Mouse (Mus musculus) neural tube, embryonic 11.5 days (tissue): Measurements from ENCODE around the gene Tfr2. TPM values are rescaled to one million over a fixed set of nuclear protein-coding genes. Genes with fewer than 3 reads are reported as not detected.

Experiments used
- ATAC-seq: fragments of 200-750 bp; cut with Nextera tagmentation; 2 replicates; pipeline ENCODE4 v1.8.0; 2017; ENCODE audit warnings: moderate number of reproducible peaks, mild to moderate bottlenecking, moderate TSS enrichment, moderate library complexity; ENCODE audit not compliant: insufficient read depth, low FRiP score, low TSS enrichment
- DNase-seq: peaks from one replicate; pipeline ENCODE4 v3.0.0-alpha.2; 2015; ENCODE audit warnings: low spot score
- H3K27ac ChIP-seq: fragments of 300-500 bp; sonication (generic); 2 replicates; pipeline ENCODE4 v1.5.1; 2014; ENCODE audit warnings: low read depth, mild to moderate bottlenecking, low read length
- H3K27me3 ChIP-seq: fragments of 300-500 bp; sonication (generic); 2 replicates; pipeline ENCODE4 v1.6.1; 2014; ENCODE audit warnings: mild to moderate bottlenecking, low read length, mixed read lengths; ENCODE audit not compliant: control insufficient read depth, insufficient read depth
- H3K36me3 ChIP-seq: fragments of 300-500 bp; sonication (generic); 2 replicates; pipeline ENCODE4 v1.6.1; 2014; ENCODE audit warnings: mild to moderate bottlenecking, low read length, moderate library complexity, mixed read lengths; ENCODE audit not compliant: control insufficient read depth, insufficient read depth
- H3K4me1 ChIP-seq: fragments of 300-500 bp; sonication (generic); 2 replicates; pipeline ENCODE4 v1.6.1; 2014; ENCODE audit warnings: low read length, mixed read lengths; ENCODE audit not compliant: control insufficient read depth, insufficient read depth
- H3K4me2 ChIP-seq: fragments of 300-500 bp; sonication (generic); 2 replicates; pipeline ENCODE4 v1.6.1; 2014; ENCODE audit warnings: low read depth, mild to moderate bottlenecking, moderate library complexity
- H3K4me3 ChIP-seq: fragments of 300-500 bp; sonication (generic); 2 replicates; pipeline ENCODE4 v1.5.1; 2014; ENCODE audit warnings: low read depth, low read length
- H3K9ac ChIP-seq: fragments of 300-500 bp; sonication (generic); 2 replicates; pipeline ENCODE4 v1.6.1; 2014; ENCODE audit warnings: mild to moderate bottlenecking, low read length
- H3K9me3 ChIP-seq: fragments of 300-500 bp; sonication (generic); 2 replicates; pipeline ENCODE4 v1.6.1; 2016; ENCODE audit warnings: low read length; ENCODE audit not compliant: control insufficient read depth
- WGBS: fragments of 180-500 bp; shearing (Covaris S2); extraction: QIAGEN DNeasy Blood & Tissue Kit; methylation state at CpG from one replicate; pipeline ENCODE4 v1.1.7; 2014; 5-methylcytosine and 5-hydroxymethylcytosine counted together
- polyA plus RNA-seq: library from polyadenylated mRNA; unstranded; fragments of >200 nt; fragmentation: Nextera tagmentation; extraction: Ambion mirVana; gene quantifications from 2 replicates; pipeline ENCODE4 v1.2.1, GENCODE M21; 2014

The Tfr2 gene
- 0.97 and 1.2 TPM in 2 replicates for polyA plus RNA-seq

DNA sequence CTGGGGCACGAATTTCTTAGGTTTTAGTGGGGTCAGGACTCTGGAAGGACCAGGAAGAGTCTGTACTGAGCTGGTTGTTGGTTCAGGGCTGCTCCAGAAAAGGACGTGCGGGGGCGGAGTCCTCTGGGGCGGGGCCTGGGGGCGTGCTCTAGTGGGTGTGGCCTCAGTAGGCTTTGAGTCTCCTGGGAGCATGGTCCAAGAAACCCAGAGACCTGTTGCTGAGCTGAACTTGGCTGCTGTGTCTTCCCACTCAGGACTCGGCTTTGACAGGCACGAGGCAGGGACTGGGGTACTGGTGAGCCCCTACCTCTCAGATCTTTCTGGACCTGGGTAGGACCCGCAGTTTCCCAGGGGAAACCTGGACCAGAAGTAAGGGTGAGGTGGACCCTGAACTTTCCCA is at the start of gene Tfr2:
Gene Tfr2 (plus strand): TSS at position 176 of the 400 bp plus-strand sequence.
- 28% methylated on average over 9 of the region's 9 CpGs for WGBS
- no peak within 1 kb of the TSS for H3K27ac ChIP-seq
- 0 out of 2 replicates have a peak, but pooled peaks cover 2% of the 10 kb centered on the region for H3K27me3 ChIP-seq
- H3K4me2 ChIP-seq: no peak within 1 kb of the TSS
- no peaks in the 10 kb centered on the region for H3K9me3 ChIP-seq
- DNase-seq: no peak
- H3K9ac ChIP-seq: no peak within 1 kb of the TSS
- no peaks in the 10 kb centered on the region for H3K4me1 ChIP-seq
- no peak for ATAC-seq
- no peak within 1 kb of the TSS for H3K4me3 ChIP-seq
- no peaks in the 10 kb centered on the region for H3K36me3 ChIP-seq

DNA sequence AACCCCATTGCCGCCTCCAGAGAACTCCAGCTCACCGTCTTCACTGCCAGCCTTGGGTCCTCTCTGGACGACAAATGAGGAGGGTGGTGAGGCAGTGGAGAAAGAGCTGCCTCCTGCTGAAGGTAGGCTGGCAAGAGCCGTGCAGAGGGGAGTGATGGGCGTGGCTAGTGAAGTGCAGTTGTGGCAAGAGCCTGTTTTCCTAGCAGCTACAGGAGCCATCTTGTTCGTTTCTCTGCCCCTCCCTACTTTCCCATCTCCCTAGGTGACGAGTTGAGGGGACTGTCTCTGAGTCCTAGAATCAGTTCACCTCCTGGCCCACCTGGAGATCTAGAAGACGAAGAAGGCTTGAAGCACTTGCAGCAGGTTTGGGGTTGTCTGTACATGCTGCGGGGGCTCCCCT is 47.8 kb upstream of the Tfr2 start:
- H3K9me3 ChIP-seq: no peaks in the 10 kb centered on the region
- no peaks in the 10 kb centered on the region for H3K4me1 ChIP-seq
- H3K36me3 ChIP-seq: peaks cover 57% of the 10 kb centered on the region
- H3K27ac ChIP-seq: no peak overlapping the region
- H3K4me3 ChIP-seq: no peak overlapping the region
- no peak for DNase-seq
- H3K27me3 ChIP-seq: no peaks in the 10 kb centered on the region
- ATAC-seq: no peak
- H3K9ac ChIP-seq: no peak overlapping the region
- 79% methylated on average over 9 of the region's 9 CpGs for WGBS
- H3K4me2 ChIP-seq: no peak overlapping the region

DNA sequence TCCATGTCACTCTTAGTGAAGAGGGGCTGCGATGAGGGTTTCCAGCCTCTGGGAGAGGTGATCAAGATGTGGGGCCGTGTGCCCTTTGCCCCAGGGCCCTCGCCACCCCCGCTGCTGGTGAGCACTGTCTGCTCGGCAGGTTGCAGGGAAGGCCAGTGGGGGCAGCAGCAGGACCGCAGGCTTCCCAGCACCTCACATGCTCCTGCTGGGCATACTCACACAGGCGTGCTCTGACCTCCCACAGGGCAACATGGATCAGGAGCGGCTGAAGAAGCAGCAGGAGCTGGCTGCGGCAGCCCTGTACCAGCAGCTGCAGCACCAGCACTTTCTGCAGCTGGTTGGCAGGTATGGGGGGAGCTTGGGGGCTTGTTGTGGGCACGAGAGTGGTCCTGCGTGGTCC is 46.9 kb upstream of the Tfr2 start:
- WGBS: 78% methylated on average over 11 of the region's 11 CpGs
- DNase-seq (no peak), ATAC-seq (no peak)
- Histone ChIP-seq H3K36me3 (peaks cover 54% of the 10 kb centered on the region), H3K27me3 (no peaks in the 10 kb centered on the region), H3K9ac (no peak overlapping the region), H3K9me3 (no peaks in the 10 kb centered on the region), H3K27ac (no peak overlapping the region), H3K4me2 (no peak overlapping the region), H3K4me1 (no peaks in the 10 kb centered on the region), H3K4me3 (no peak overlapping the region)

DNA sequence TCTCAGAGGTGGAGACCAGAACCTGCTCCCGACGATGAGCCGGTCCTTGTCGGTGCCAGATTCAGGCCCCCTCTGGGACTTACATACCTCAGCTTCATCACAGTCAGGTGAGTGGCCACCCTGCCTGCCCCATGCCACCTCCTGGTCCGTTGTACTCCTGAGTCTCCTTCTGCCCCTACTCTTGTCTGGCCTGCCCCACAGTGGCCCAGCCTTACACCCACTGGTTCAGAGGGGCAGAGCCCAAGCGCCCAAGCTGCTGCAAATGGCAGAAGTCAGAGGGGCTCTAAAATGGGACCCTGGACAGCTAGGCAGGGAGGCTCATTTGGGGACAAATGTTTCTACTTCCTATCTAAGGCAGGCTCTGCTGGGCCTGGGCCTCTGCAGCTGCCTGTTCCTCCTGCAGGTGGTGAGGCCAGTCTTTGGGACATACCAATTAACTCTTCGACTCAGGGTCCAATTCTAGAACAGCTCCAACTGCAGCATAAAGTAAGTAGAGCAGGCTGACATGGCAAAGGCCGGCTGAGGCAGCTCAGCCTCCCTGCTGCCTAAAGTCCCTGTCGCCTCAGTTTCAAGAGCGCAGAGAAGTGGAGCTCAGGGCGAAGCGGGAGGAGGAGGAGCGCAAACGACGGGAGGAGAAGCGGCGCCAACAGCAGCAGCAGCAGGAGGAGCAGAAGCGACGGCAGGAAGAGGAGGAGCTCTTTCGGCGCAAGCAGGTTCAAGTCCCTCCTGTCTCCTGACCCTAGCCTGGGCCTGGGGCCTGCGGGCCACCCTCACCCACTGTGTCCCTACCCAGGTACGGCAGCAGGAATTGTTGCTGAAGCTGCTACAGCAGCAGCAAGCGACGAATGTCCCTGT is 46.0 kb upstream of the Tfr2 start:
- Histone ChIP-seq H3K4me3 (no peak overlapping the region), H3K4me2 (no peak overlapping the region), H3K9ac (no peak overlapping the region), H3K27me3 (no peaks in the 10 kb centered on the region), H3K4me1 (no peaks in the 10 kb centered on the region), H3K36me3 (peaks cover 59% of the 10 kb centered on the region), H3K9me3 (no peaks in the 10 kb centered on the region), H3K27ac (no peak overlapping the region)
- ATAC-seq: no peak
- 89% methylated on average over 25 of the region's 25 CpGs for WGBS
- DNase-seq: no peak

DNA sequence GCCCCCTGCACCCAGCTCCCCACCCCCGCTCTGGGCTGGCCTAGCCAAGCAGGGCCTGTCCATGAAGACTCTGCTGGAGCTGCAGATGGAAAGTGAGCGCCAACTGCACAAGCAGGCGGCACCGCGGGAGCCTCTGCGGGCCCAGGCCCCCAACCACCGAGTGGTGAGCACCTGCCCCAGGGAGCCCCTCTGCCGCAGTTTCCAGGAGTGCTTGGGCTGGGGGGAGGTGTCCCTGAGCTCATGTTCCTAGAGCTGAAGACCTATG is 45.5 kb upstream of the Tfr2 start:
- H3K4me3 ChIP-seq: no peak overlapping the region
- H3K9me3 ChIP-seq: no peaks in the 10 kb centered on the region
- H3K4me1 ChIP-seq: 0 out of 2 replicates have a peak, but pooled peaks cover 2% of the 10 kb centered on the region
- ATAC-seq (no peak), DNase-seq (no peak)
- 95% methylated on average over 8 of the region's 8 CpGs for WGBS
- H3K27ac ChIP-seq: no peak overlapping the region
- peaks cover 56% of the 10 kb centered on the region for H3K36me3 ChIP-seq
- no peaks in the 10 kb centered on the region for H3K27me3 ChIP-seq
- H3K4me2 ChIP-seq: no peak overlapping the region
- no peak overlapping the region for H3K9ac ChIP-seq

DNA sequence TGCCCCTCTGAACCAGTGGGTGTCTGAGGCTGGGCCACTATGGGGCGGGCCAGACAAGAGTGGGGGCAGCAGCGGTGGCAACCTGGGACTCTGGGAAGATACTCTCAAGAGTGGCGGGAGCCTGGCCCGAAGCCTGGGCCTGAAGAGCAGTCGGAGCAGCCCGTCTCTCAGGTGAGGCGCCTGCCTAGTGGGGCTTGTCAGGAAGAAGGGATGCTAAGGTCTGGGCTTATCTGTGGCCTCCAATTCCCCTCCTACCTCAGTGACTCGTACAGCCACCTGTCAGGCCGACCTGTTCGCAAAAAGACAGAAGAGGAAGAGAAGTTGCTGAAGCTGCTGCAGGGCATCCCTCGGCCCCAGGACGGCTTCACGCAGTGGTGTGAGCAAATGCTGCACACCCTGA is 45.0 kb upstream of the Tfr2 start:
- WGBS: 90% methylated on average over 13 of the region's 13 CpGs
- ATAC-seq (no peak), DNase-seq (no peak)
- Histone ChIP-seq H3K9ac (no peak overlapping the region), H3K27me3 (no peaks in the 10 kb centered on the region), H3K27ac (no peak overlapping the region), H3K9me3 (no peaks in the 10 kb centered on the region), H3K4me3 (no peak overlapping the region), H3K4me2 (no peak overlapping the region), H3K4me1 (0 out of 2 replicates have a peak, but pooled peaks cover 6% of the 10 kb centered on the region), H3K36me3 (peaks cover 60% of the 10 kb centered on the region)

DNA sequence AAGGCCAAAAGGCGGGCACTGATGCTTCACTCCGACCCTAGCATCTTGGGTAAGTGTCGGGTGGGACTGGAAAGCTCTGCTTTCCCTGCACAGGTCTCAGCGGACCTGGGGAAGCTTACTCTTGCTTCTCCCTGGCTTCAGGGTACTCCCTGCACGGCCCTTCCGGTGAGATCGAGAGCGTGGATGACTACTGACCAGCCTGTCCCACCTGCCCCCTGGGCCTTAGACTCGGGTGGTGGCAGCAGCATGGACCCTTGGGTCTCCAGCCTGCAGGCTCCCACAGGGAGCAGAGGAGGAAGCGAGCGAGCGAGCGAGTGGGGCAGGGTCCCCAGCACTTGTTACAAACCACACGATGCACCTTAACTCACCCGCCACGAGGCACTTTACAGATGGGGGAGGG is 44.1 kb upstream of the Tfr2 start:
- H3K4me3 ChIP-seq: no peak overlapping the region
- WGBS: 76% methylated on average over 16 of the region's 16 CpGs

DNA sequence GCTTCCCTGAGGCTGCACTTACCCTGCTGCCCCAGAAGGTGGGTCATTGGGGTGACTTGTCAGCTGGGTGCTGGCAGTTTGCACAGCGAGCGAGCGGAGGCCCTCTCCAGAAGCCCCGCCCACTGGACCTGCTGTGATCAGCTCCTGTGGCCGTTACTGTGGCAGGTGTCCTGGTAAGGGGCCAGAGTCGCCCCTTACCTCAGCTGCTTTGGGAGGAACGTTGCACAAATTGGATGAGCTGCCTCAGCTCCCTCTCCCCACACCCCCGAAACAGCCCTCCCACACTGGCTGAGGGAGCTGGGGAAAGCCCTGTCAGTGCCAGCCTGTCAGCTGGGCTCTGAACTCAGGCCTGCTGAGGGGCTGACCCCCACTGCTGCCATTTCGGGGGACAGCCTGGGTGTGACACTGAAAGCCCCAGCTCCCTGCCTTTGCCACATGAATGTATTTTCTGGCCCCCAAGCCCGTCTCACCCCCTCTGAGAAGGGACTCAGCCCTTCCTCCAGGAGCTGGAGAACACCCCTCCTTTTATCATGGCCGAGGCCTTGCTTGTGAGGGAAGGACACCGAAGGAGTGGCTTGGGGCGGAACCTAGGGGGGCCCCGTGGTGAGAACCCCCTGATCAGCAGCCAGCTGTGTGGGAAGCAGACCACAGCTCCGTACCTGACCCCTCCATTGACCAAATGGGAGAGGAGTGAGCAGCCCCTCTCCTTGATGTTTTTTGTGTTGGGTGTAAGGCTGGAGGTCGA is 43.3 kb upstream of the Tfr2 start:
- H3K4me3 ChIP-seq: no peak overlapping the region
- H3K27ac ChIP-seq: peak overlapping the region; percentile 34; the same call in 1 of the 2 replicates
- 51% methylated on average over 16 of the region's 16 CpGs for WGBS
- peaks cover 47% of the 10 kb centered on the region for H3K36me3 ChIP-seq
- ATAC-seq (no peak), DNase-seq (no peak)
- peaks cover 14% of the 10 kb centered on the region; the same call in 1 of the 2 replicates for H3K4me1 ChIP-seq
- H3K27me3 ChIP-seq: no peaks in the 10 kb centered on the region
- H3K4me2 ChIP-seq: no peak overlapping the region
- H3K9ac ChIP-seq: no peak overlapping the region
- H3K9me3 ChIP-seq: no peaks in the 10 kb centered on the region

More for the DNA sequence above, 44.1 kb upstream of the Tfr2 start:
- DNase-seq (no peak), ATAC-seq (no peak)
- peaks cover 54% of the 10 kb centered on the region for H3K36me3 ChIP-seq
- no peak overlapping the region for H3K4me2 ChIP-seq
- H3K9me3 ChIP-seq: no peaks in the 10 kb centered on the region
- peaks cover 14% of the 10 kb centered on the region; the same call in 1 of the 2 replicates for H3K4me1 ChIP-seq
- no peak overlapping the region for H3K9ac ChIP-seq
- H3K27me3 ChIP-seq: no peaks in the 10 kb centered on the region
- H3K27ac ChIP-seq: no peak overlapping the region
